24 mouse cellular contexts compared by ENCODE assay signal in genomic region chr4:88982457-88982856, GRCm38 (mm10).
DNase-seq lines count a peak whose midpoint lies in the region; ATAC-seq lines count a peak whose summit lies in the region.
"Had no signal": no experiment of that assay in that cellular context is flagged by ENCODE, and none has a peak within 500 bp of the region (broad histone marks: within the 10 kb centered on the region; RNA-seq: fewer than 3 reads in every experiment).

No protein-coding gene starts in this region.

- peak; percentile 16 for DNase-seq in CD4-positive helper T cell, adult 2 months (ENCODE audit: low read depth, low spot score)
- DNase-seq in induced T-regulatory cell, adult 2 months (ENCODE audit: low read depth): peak; percentile 39
- DNase-seq in naive thymus-derived CD4-positive, alpha-beta T cell, adult 2 months (ENCODE audit: low read depth): peak; percentile 7
- no peak for DNase-seq in spleen, postnatal 10 days (ENCODE audit: low spot score in 2 of 2)
- no peak for DNase-seq in ovary, postnatal 10 days (ENCODE audit: low spot score)
- DNase-seq: adrenal gland, adult 8-10 months; adrenal gland, postnatal 36 days; cerebellum, adult 2 months; cerebellum, postnatal 10 days; embryo, embryonic 11 days; gastrocnemius, adult 2 months; gastrocnemius, postnatal 25 days; heart, adult 11 months; heart, postnatal 14 days had no signal

- peak; percentile 80 for ATAC-seq in activated CD4-positive, CD25-positive, alpha-beta regulatory T cell, adult 4 months
- ATAC-seq in heart, embryonic 12.5 days (ENCODE audit: insufficient number of reproducible peaks, low FRiP score): no peak
- ATAC-seq: forebrain, embryonic 14.5 days had no signal

- no peak overlapping the region for H3K4me2 ChIP-seq in heart, embryonic 12.5 days
- H3K4me2 ChIP-seq: embryonic facial prominence, embryonic 15.5 days; heart, embryonic 15.5 days; hindbrain, embryonic 14.5 days had no signal

- no peaks in the 10 kb centered on the region for H3K4me1 ChIP-seq in heart, embryonic 12.5 days (replicated peaks)
- H3K4me1 ChIP-seq: embryonic facial prominence, embryonic 15.5 days; forebrain, embryonic 10.5 days; heart, embryonic 10.5 days; heart, embryonic 15.5 days; hindbrain, embryonic 10.5 days had no signal

- no peaks in the 10 kb centered on the region for H3K9me3 ChIP-seq in heart, embryonic 12.5 days (replicated peaks)
- H3K9me3 ChIP-seq: embryonic facial prominence, embryonic 15.5 days; forebrain, embryonic 10.5 days; heart, embryonic 10.5 days; heart, embryonic 15.5 days; hindbrain, embryonic 10.5 days had no signal

- no peaks in the 10 kb centered on the region for H3K27me3 ChIP-seq in heart, embryonic 12.5 days (replicated peaks)
- H3K27me3 ChIP-seq: embryonic facial prominence, embryonic 15.5 days; heart, embryonic 15.5 days had no signal

- H3K4me3 ChIP-seq in heart, embryonic 12.5 days: no peak overlapping the region
- H3K4me3 ChIP-seq: embryonic facial prominence, embryonic 15.5 days; erythroblast, embryonic 14.5 days; forebrain, embryonic 10.5 days; gastrocnemius, adult 2 months; heart, embryonic 10.5 days; heart, embryonic 15.5 days; hindbrain, embryonic 10.5 days had no signal

- no peaks in the 10 kb centered on the region for H3K36me3 ChIP-seq in heart, embryonic 12.5 days
- H3K36me3 ChIP-seq: embryonic facial prominence, embryonic 15.5 days; forebrain, embryonic 10.5 days; heart, embryonic 10.5 days; heart, embryonic 15.5 days; hindbrain, embryonic 10.5 days had no signal

- H3K27ac ChIP-seq in heart, embryonic 12.5 days (ENCODE audit: poor library complexity, severe bottlenecking): no peak overlapping the region
- H3K27ac ChIP-seq: embryonic facial prominence, embryonic 15.5 days; forebrain, embryonic 10.5 days; gastrocnemius, adult 2 months; heart, embryonic 10.5 days; heart, embryonic 15.5 days; hindbrain, embryonic 10.5 days; hindbrain, embryonic 14.5 days had no signal

- WGBS in heart, embryonic 12.5 days: 68% methylated on average over 3 of the region's 3 CpGs

- no peak overlapping the region for H3K9ac ChIP-seq in heart, embryonic 12.5 days
- H3K9ac ChIP-seq: embryonic facial prominence, embryonic 15.5 days; heart, embryonic 15.5 days; hindbrain, embryonic 14.5 days had no signal

Comparison
In these comparisons a context has a peak if more than half of its experiments do, and no peak if none do; other contexts are left out.
1. DNase-seq: peak in CD4-positive helper T cell, adult 2 months (single experiment), induced T-regulatory cell, adult 2 months (single experiment) and naive thymus-derived CD4-positive, alpha-beta T cell, adult 2 months (single experiment); none in spleen, postnatal 10 days (0 of 2) and ovary, postnatal 10 days (single experiment).